Mouse (Mus musculus): ENCODE results near the gene Aplp2. TPM values are rescaled to one million over a fixed set of nuclear protein-coding genes. Genes with fewer than 3 reads are reported as not detected.

Aplp2 gene
- polyA plus RNA-seq, 1 experiment from 2014 or later = 257 TPM

DNA sequence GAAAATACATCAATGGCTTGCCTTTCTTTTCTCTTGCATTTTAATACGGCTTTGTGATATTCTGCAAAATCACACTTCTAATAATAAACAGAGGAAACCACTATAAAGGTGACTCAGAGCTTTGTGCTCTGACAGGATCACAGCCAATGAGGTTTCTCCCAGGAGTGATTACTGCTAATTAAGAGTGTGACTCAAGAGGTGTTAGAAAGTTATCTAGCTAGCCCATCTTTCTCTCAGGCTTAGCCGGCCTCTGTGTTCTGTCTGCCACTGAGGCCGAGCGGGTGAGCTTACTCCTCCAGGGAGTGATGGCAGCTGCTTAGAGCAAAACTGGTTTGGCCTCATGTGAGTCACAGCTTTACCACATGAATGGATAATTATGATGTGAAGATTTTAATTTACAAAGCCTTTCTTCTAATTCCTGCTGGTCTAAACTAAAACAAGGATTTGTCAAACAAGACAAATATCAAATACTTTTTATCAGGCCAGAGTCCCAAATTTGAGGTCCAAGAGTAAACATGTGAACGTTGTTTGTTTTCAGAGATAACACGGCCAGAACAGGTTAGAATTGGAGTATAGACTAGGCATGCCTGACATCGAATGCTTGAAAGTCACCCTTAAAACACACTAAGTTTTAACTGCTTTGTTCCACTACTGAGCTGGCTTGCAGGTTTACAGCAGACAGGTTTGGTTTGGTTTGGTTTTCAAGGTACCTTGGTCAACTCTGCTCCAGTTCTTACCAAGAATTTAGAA is 6.2 kb upstream of the Aplp2 start:
- Histone ChIP-seq H3K36me3 (no peaks in the 10 kb centered on the region), H3K27me3 (ENCODE audit: insufficient read depth, poor library complexity, severe bottlenecking) (no peaks in the 10 kb centered on the region), H3K9me3 (no peaks in the 10 kb centered on the region), H3K27ac (no peak overlapping the region), H3K4me3 (no peak overlapping the region), H3K4me1 (peaks cover 5% of the 10 kb centered on the region)
- WGBS = 35% methylated on average over 7 of the region's 7 CpGs
- no peak for DNase-seq (ENCODE audit: low spot score)

DNA sequence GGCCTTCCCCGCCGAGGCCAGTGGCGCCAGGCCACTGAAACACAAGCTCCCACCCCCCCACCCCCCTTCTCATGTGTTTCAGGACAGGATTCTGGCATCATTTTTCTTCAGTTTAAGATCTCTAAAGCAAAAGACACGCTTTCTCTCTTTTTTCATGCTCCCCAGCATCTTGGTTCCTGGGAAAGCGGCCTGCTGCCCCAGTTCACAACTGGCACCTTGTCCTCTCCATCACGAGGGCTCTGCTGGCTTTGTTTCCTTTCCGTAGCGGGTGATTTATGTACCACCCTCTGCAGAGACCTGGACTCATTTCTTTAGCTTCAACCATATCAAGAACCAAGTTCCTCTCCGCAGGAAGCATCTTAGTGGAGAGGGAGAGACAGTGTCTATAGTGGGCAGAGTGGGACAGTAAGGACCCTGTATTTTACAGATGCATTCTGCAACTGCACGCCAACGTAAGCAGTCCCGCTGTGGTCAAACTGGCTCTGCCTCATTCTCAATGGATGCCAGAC is 939 bp upstream of the Aplp2 start:
- Histone ChIP-seq H3K4me1 (peaks cover 19% of the 10 kb centered on the region), H3K9me3 (no peaks in the 10 kb centered on the region), H3K4me3 (peak overlapping the region; percentile 98), H3K36me3 (no peaks in the 10 kb centered on the region), H3K27me3 (ENCODE audit: insufficient read depth, poor library complexity, severe bottlenecking) (no peaks in the 10 kb centered on the region), H3K27ac (peak overlapping the region; percentile 94)
- WGBS = 36% methylated on average over 12 of the region's 12 CpGs
- no peak for DNase-seq (ENCODE audit: low spot score)

DNA sequence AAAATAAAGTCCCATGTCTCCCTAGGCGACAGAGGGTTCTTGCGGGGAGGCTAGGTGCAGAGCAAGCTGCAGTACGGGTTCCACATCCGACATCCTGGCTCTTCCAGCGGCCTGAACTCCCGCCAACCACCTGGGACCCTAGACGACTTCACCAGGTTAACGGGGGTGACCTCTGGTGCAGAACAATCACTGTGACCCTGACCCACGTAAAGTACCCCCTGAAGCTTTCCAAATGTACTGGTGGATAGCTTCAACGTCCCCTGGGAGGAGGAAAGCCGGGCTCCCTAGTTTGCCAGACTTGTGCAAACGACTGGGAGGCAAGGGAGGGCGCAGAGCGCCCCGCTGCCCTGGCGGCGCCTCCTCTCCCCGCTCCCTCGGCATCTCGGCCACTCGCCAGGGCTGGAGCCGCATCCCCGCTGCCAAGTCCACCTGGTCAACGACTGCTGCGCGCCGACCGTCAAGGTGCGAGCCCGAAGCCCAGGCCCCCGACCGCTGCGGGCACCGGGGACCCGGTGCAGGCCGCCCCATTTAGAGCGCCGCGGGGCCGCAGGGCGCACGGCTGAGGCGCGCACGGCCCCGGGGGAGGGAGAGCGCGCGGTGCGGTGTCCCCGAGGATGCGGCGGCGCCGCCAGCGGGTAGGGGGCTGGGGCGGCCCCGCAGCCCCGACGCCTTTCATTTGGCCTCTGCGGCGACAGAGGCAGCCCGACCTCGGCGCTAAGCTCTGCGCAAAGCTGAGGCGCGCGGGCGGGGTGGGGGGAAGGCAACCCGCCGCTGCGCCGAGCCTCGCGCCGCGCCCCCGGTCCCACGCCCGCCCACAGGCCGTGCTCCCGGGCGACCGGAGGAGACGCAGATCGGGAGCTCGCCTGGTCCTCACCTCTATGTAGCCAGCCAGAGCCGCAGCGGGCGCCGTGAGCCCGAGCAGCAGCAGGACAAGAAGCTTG is 596 bp downstream of the Aplp2 start:
- no peaks in the 10 kb centered on the region for H3K36me3 ChIP-seq

DNA sequence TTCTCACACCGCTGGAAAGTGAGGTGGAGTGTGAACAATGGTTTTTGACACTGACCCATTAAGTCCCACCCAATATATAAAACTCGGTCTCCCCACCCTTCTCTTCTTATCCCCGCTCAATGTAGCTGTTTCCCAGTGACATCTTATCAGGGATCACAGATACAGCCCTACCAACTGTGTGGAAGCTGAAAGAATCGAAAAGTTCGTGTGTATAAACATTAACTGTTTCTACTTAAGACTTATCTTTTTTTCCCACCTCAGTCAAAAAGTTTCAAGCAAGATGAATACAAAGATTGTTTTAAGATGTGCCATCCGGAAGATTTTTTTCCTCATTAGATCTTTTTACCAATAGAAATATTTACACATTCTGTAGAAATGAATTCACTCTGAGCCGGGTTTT is 1.5 kb downstream of the Aplp2 start:
- no peak for DNase-seq (ENCODE audit: low spot score)

More for the DNA sequence above, 596 bp downstream of the Aplp2 start:
- under 1% methylated on average over 92 of the region's 93 CpGs for WGBS
- peak overlapping the region; percentile 94 for H3K27ac ChIP-seq
- DNase-seq (ENCODE audit: low spot score) = peak; percentile 81
- H3K4me3 ChIP-seq = peak overlapping the region; percentile 98
- H3K9me3 ChIP-seq = no peaks in the 10 kb centered on the region
- peaks cover 24% of the 10 kb centered on the region for H3K4me1 ChIP-seq
- H3K27me3 ChIP-seq (ENCODE audit: insufficient read depth, poor library complexity, severe bottlenecking) = no peaks in the 10 kb centered on the region

DNA sequence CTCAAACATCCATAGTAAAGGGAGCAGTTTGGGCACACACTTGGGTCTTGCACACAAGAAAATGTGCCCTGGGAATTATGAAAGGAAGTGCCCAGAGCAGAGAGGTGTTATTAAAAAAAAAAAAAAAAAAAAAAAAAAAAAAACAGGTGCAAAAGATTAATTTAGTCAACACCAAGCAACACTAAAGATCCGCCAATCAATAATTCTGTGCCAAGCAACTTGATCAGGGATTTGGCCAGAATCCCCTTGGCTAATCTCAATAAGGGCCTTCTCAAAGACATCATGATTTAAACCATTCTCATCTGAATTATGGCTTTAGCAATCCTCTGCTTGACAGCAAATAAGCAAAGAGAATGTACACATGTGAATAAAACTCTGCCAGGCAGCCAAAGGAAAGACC is 2.1 kb downstream of the Aplp2 start:
- 100% methylated on average over 1 of the region's 1 CpGs for WGBS
- no peak overlapping the region for H3K27ac ChIP-seq
- no peaks in the 10 kb centered on the region for H3K27me3 ChIP-seq (ENCODE audit: insufficient read depth, poor library complexity, severe bottlenecking)
- peaks cover 39% of the 10 kb centered on the region for H3K4me1 ChIP-seq
- no peaks in the 10 kb centered on the region for H3K9me3 ChIP-seq
- DNase-seq (ENCODE audit: low spot score) = no peak
- no peaks in the 10 kb centered on the region for H3K36me3 ChIP-seq
- H3K4me3 ChIP-seq = peak overlapping the region; percentile 98; the same call in 1 of the 2 replicates

More for the DNA sequence above, 1.5 kb downstream of the Aplp2 start:
- H3K9me3 ChIP-seq = no peaks in the 10 kb centered on the region
- peak overlapping the region; percentile 98 for H3K4me3 ChIP-seq
- no peak overlapping the region for H3K27ac ChIP-seq
- no peaks in the 10 kb centered on the region for H3K36me3 ChIP-seq
- peaks cover 32% of the 10 kb centered on the region for H3K4me1 ChIP-seq
- WGBS = 17% methylated on average over 7 of the region's 7 CpGs
- H3K27me3 ChIP-seq (ENCODE audit: insufficient read depth, poor library complexity, severe bottlenecking) = no peaks in the 10 kb centered on the region

DNA sequence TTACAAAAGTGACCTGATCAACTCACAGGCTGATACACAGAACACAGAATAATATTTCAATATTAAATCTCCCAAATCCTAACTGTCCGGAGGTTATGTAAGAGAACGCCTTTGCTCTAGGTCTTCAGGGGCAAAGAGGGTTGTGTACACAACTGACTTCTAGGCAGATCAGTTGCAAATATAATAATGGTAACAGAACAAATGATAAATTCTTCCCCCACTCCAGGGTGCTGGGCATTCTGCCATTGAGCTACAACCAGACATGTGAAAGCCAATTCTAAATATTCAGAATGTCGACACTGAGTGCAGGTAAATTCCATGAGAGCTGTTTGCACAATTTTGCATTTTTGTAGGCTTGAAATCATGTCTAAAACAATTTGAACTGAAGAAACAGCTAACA is 3.9 kb downstream of the Aplp2 start:
- Histone ChIP-seq H3K27ac (no peak overlapping the region), H3K9me3 (no peaks in the 10 kb centered on the region), H3K4me1 (peaks cover 49% of the 10 kb centered on the region), H3K36me3 (no peaks in the 10 kb centered on the region), H3K4me3 (no peak overlapping the region), H3K27me3 (ENCODE audit: insufficient read depth, poor library complexity, severe bottlenecking) (no peaks in the 10 kb centered on the region)
- 91% methylated on average over 3 of the region's 3 CpGs for WGBS
- DNase-seq (ENCODE audit: low spot score) = no peak

DNA sequence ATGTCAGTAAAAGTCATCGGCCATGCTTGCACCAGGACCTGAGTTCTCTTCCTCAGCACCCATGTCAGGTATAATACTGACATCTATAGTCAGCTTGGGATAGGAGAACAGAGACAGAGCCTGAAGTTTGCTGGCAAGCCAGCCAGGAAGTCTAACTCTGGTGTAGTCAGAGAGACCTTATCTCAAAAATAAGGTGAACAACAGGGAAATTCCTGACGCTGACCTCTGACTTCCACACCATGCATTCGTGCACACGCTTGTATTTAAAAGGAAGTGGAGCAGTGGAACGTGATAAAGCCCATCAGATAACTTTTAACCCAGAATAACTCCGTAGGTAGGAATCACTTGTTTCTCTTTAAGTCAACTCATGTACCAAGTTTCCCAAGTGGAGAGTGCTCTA is 6.9 kb downstream of the Aplp2 start:
- H3K4me3 ChIP-seq = no peak overlapping the region
- peaks cover 38% of the 10 kb centered on the region for H3K4me1 ChIP-seq
- H3K27me3 ChIP-seq (ENCODE audit: insufficient read depth, poor library complexity, severe bottlenecking) = no peaks in the 10 kb centered on the region
- H3K27ac ChIP-seq = no peak overlapping the region
- WGBS = 19% methylated on average over 6 of the region's 6 CpGs
- no peaks in the 10 kb centered on the region for H3K36me3 ChIP-seq
- no peaks in the 10 kb centered on the region for H3K9me3 ChIP-seq
- no peak for DNase-seq (ENCODE audit: low spot score)

DNA sequence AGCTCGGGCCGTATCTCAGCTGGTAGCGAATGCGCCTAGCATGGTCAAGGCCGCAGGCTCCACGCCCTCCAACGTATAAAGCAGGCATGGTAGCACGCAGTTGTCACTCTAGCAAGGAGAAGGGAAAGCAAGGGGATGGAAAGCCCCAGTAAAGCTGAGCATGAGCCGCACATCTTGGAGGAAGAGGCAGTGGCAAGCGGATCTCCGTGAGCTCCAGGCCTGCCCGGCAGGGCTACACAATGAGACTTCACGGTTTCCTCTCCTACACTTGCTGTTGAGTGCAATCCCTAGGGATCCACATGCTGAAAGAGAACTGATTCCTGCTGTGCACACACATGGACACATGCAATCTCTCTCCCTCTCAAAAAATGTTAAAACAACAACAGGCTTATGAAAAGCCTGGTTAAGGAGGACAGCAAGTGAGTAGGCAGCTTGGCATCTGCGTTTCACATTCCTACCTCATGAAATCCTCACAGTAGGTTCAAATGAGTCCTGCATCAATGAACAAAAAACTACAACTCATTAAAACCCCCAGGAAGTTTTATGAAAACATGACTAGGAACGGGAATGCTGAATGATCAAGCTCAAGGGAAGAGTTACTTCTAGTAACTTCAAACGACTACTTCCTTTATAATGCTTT is 7.9 kb downstream of the Aplp2 start:
- no peak overlapping the region for H3K4me3 ChIP-seq
- WGBS = 77% methylated on average over 16 of the region's 16 CpGs
- no peaks in the 10 kb centered on the region for H3K36me3 ChIP-seq
- 0 out of 2 replicates have a peak overlapping the region, but pooled peaks have one; percentile 22 for H3K27ac ChIP-seq
- H3K4me1 ChIP-seq = peaks cover 38% of the 10 kb centered on the region
- no peak for DNase-seq (ENCODE audit: low spot score)
- H3K9me3 ChIP-seq = no peaks in the 10 kb centered on the region
- H3K27me3 ChIP-seq (ENCODE audit: insufficient read depth, poor library complexity, severe bottlenecking) = no peaks in the 10 kb centered on the region

DNA sequence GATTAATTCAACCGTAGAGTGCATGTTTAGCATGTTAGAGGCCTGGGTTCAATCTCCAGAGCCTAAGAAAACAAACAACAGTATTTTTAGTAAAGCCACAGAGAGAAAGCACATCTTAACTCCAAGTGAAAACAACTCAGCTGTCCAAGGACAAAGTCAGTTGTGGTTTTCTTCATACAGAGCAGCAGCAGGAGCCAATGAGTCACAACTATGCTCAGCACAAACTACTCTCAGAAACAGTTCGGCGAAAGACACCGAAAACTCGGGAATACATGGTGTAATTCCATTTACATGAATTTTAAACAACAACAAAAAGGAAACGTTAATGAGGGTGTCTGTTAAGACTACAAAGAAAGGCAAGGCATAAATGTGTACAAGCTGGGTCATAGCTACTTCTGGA is 8.5 kb downstream of the Aplp2 start:
- Histone ChIP-seq H3K27me3 (ENCODE audit: insufficient read depth, poor library complexity, severe bottlenecking) (no peaks in the 10 kb centered on the region), H3K27ac (0 out of 2 replicates have a peak overlapping the region, but pooled peaks have one; percentile 22), H3K4me1 (peaks cover 38% of the 10 kb centered on the region), H3K36me3 (no peaks in the 10 kb centered on the region), H3K4me3 (no peak overlapping the region), H3K9me3 (no peaks in the 10 kb centered on the region)
- DNase-seq (ENCODE audit: low spot score) = no peak
- 82% methylated on average over 6 of the region's 6 CpGs for WGBS

DNA sequence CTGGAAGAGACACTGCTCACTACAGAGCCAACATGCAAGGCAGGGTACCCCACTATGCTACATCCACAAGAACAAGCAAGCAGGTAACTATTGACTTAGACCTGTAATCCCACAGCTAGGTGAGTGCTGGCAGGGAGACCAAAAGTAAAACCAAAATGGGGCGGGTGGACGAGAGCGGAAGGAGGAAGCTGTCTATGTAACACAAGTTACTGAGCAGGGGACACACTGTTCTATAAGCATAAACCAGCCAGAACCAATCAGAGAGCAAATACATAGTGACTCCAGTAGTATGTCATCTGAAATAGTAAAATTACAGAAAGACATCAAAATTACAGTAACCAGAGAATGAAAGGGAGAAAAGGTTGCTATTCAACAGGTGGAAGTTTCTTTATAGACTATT is 13.0 kb downstream of the Aplp2 start:
- Histone ChIP-seq H3K9me3 (no peaks in the 10 kb centered on the region), H3K27ac (no peak overlapping the region), H3K4me1 (peaks cover 14% of the 10 kb centered on the region), H3K4me3 (no peak overlapping the region), H3K36me3 (peaks cover 9% of the 10 kb centered on the region), H3K27me3 (ENCODE audit: insufficient read depth, poor library complexity, severe bottlenecking) (no peaks in the 10 kb centered on the region)
- DNase-seq (ENCODE audit: low spot score) = no peak
- 87% methylated on average over 3 of the region's 3 CpGs for WGBS

DNA sequence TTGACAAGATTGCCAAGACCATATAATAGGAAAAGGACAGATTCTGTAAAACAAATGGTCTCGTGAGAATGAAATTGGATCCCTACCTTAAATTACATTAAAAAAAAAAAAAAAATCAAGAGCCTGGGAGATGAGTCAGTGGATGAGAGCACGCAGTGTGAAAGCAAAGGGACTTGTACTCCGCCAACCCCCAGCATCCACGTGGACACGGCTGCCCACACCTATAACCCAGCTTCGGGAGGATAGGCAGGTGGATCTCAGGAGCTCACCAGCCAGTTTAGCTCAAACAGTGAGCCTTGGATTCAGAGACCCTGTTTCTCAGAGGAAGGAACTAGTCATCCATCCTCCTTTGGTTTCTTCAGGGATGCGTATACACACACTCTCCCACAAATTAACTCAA is 13.8 kb downstream of the Aplp2 start:
- no peak for DNase-seq (ENCODE audit: low spot score)
- no peak overlapping the region for H3K27ac ChIP-seq
- WGBS = 92% methylated on average over 7 of the region's 7 CpGs

DNA sequence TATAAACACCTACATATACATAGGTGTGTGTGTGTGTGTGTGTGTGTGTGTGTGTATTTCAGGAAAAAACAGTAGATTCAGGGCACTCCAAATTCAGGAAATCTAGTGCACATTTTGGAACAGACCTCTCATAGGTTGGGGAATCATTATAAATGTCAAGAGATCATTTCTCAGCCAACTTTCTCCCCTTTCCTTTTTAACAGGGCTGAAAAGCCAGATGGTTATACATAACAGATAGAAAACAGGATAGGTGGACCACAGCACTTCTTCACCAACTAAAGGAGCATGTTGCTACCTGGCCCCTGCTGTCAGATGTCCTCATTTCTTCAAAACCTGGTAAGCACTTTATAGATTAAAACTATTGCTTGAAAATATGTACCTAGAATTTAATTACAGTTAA is 14.9 kb downstream of the Aplp2 start:
- peaks cover 5% of the 10 kb centered on the region for H3K4me1 ChIP-seq
- no peaks in the 10 kb centered on the region for H3K9me3 ChIP-seq
- no peak for DNase-seq (ENCODE audit: low spot score)
- H3K27me3 ChIP-seq (ENCODE audit: insufficient read depth, poor library complexity, severe bottlenecking) = no peaks in the 10 kb centered on the region
- H3K36me3 ChIP-seq = peaks cover 13% of the 10 kb centered on the region
- no peak overlapping the region for H3K4me3 ChIP-seq
- H3K27ac ChIP-seq = no peak overlapping the region

More for the DNA sequence above, 13.8 kb downstream of the Aplp2 start:
- Histone ChIP-seq H3K36me3 (peaks cover 13% of the 10 kb centered on the region), H3K4me1 (peaks cover 6% of the 10 kb centered on the region), H3K4me3 (no peak overlapping the region), H3K27me3 (ENCODE audit: insufficient read depth, poor library complexity, severe bottlenecking) (no peaks in the 10 kb centered on the region), H3K9me3 (no peaks in the 10 kb centered on the region)

Data from heart, embryonic 10.5 days (tissue).